Mouse (Mus musculus) CH12.LX (cell line): ENCODE data around the gene Taar5.

ENCODE experiments used
- CTCF ChIP-seq, 2 experiments: IDR thresholded peaks in 1 of 2; conservative IDR thresholded peaks in 1 of 2; 2 replicates each; pipeline ENCODE4 v1.5.1; 2011 to 2012; ENCODE audit warnings: low read depth in 2 of 2, low read length in 2 of 2, improper control_type of control experiment in 1 of 2, inconsistent platforms in 1 of 2, mild to moderate bottlenecking in 1 of 2, moderate library complexity in 1 of 2
- EP300 ChIP-seq: IDR thresholded peaks from 2 replicates; pipeline ENCODE4 v1.6.1; 2011; ENCODE audit warnings: low read length, improper control_type of control experiment
- GABPA ChIP-seq: IDR thresholded peaks from 2 replicates; pipeline ENCODE4 v1.6.1; 2012; ENCODE audit warnings: low read depth, low read length, improper control_type of control experiment, inconsistent platforms; ENCODE audit not compliant: insufficient replicate concordance
- IRF4 ChIP-seq: IDR thresholded peaks from 2 replicates; pipeline ENCODE4 v1.6.1; 2014; ENCODE audit warnings: low read depth, mild to moderate bottlenecking, inconsistent platforms, low read length, improper control_type of control experiment
- MAFK ChIP-seq: IDR thresholded peaks from 2 replicates; pipeline ENCODE4 v1.6.1; 2011; ENCODE audit warnings: low read length, improper control_type of control experiment; ENCODE audit not compliant: insufficient replicate concordance
- POLR2A ChIP-seq: IDR thresholded peaks from 2 replicates; pipeline ENCODE4 v1.6.1; 2011; ENCODE audit warnings: low read depth, mild to moderate bottlenecking, improper control_type of control experiment, low read length
- UBTF ChIP-seq: IDR thresholded peaks from 2 replicates; pipeline ENCODE4 v1.6.1; 2012; ENCODE audit warnings: low read depth, mild to moderate bottlenecking, inconsistent platforms, low read length, improper control_type of control experiment, moderate library complexity
- ZMIZ1 ChIP-seq: IDR thresholded peaks from 2 replicates; pipeline ENCODE4 v1.6.1; 2012; ENCODE audit warnings: low read depth, mild to moderate bottlenecking, inconsistent platforms, low read length, improper control_type of control experiment
- ZNF384 ChIP-seq: IDR thresholded peaks from 2 replicates; pipeline ENCODE4 v1.6.1; 2012; ENCODE audit warnings: low read depth, low read length, improper control_type of control experiment, inconsistent platforms

DNA sequence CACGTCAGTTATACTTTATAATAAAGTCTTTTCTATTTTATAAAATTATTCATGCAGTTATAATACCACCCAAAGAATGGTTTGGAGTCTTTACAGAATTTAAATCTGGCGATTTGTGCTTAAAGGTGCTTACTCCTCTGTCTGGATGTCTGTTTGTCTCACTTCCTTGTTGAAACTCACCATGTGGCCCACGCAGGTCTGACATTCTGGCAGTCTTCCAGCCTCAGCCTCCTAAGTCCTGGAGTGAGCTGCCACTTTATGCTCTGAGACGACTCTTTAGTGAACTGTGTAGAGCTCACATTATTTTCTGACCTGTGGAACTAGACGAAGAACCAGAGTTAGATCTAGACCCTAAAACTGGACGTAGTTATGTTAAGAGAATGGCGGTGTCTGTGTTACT is 22.5 kb upstream of the Taar5 start:
- TF ChIP-seq CTCF (conservative IDR thresholded peaks at IDR 0.05 in 1 of 2, IDR thresholded peaks at IDR 0.05 in 1 of 2; ENCODE audit: low read depth in 2 of 2, low read length in 2 of 2) (no peak), GABPA (no peak), IRF4 (no peak), ZMIZ1 (no peak), ZNF384 (no peak), POLR2A (no peak), EP300 (no peak), UBTF (no peak), MAFK (no peak)
